Mouse (Mus musculus) liver, embryonic 12.5 days (tissue): ENCODE measurements around the gene Prelid1. TPM values are rescaled to one million over a fixed set of nuclear protein-coding genes. Genes with fewer than 3 reads are reported as not detected.

Source experiments
- ATAC-seq: fragments of 200-750 bp; cut with Nextera tagmentation; 2 replicates; pipeline ENCODE4 v1.8.0; 2017; ENCODE audit warnings: moderate number of reproducible peaks, mild to moderate bottlenecking, moderate library complexity
- H3K27ac ChIP-seq: fragments of 300-500 bp; sonication (generic); 2 replicates; pipeline ENCODE4 v1.5.1; 2016; ENCODE audit warnings: mild to moderate bottlenecking
- H3K27me3 ChIP-seq: fragments of 300-500 bp; sonication (generic); replicated peaks from 2 replicates; pipeline ENCODE4 v1.6.1; 2016; ENCODE audit warnings: mild to moderate bottlenecking, moderate library complexity
- H3K36me3 ChIP-seq: fragments of 300-500 bp; sonication (generic); 2 replicates; pipeline ENCODE4 v1.6.1; 2016; ENCODE audit warnings: mild to moderate bottlenecking, moderate library complexity
- H3K4me1 ChIP-seq: fragments of 300-500 bp; sonication (generic); 2 replicates; pipeline ENCODE4 v1.6.1; 2016
- H3K4me2 ChIP-seq: fragments of 300-500 bp; sonication (generic); 2 replicates; pipeline ENCODE4 v1.6.1; 2016; ENCODE audit warnings: mild to moderate bottlenecking, moderate library complexity
- H3K4me3 ChIP-seq: fragments of 300-500 bp; sonication (generic); 2 replicates; pipeline ENCODE4 v1.5.1; 2016; ENCODE audit warnings: mild to moderate bottlenecking, moderate library complexity
- H3K9ac ChIP-seq: fragments of 300-500 bp; sonication (generic); 2 replicates; pipeline ENCODE4 v1.6.1; 2016; ENCODE audit warnings: mild to moderate bottlenecking, moderate library complexity
- H3K9me3 ChIP-seq: fragments of 300-500 bp; sonication (generic); replicated peaks from 2 replicates; pipeline ENCODE4 v1.6.1; 2016; ENCODE audit warnings: mild to moderate bottlenecking, moderate library complexity
- WGBS: fragments of 180-500 bp; shearing (Covaris S2); methylation state at CpG from one replicate; pipeline ENCODE4 v1.1.7; 2016; ENCODE audit not compliant: insufficient replicate concordance; 5-methylcytosine and 5-hydroxymethylcytosine counted together
- polyA plus RNA-seq: library from polyadenylated mRNA; unstranded; fragments of >200 nt; fragmentation: Nextera tagmentation; extraction: Ambion mirVana; gene quantifications from 2 replicates; pipeline ENCODE4 v1.2.1, GENCODE M21; 2016

The Prelid1 gene
- polyA plus RNA-seq, 1 experiment from 2014 or later: 318 TPM

- Histone ChIP-seq H3K9me3 (no peaks in the 10 kb centered on the region), H3K27ac (no peak overlapping the region), H3K4me1 (peaks cover 38% of the 10 kb centered on the region), H3K27me3 (peaks cover 25% of the 10 kb centered on the region), H3K4me2 (peak overlapping the region; percentile 69), H3K36me3 (no peaks in the 10 kb centered on the region), H3K4me3 (peak overlapping the region; percentile 44), H3K9ac (peak overlapping the region; percentile 47)
- 0 out of 2 replicates have a peak, but pooled peaks have one; percentile 7 for ATAC-seq
- WGBS: 33% methylated on average over 3 of the region's 3 CpGs
Observed at GRCm38 (mm10) chr13:55370234-55370633, 49.9 kb downstream of the Prelid1 start.

GRCm38 (mm10) chr13:55371007-55371681, 50.8 kb downstream of the Prelid1 start:
- H3K27me3 ChIP-seq: peaks cover 30% of the 10 kb centered on the region
- H3K4me3 ChIP-seq: no peak overlapping the region
- no peaks in the 10 kb centered on the region for H3K36me3 ChIP-seq
- peak overlapping the region; percentile 69; the same call in 1 of the 2 replicates for H3K4me2 ChIP-seq
- 55% methylated on average over 8 of the region's 8 CpGs for WGBS
- H3K9ac ChIP-seq: no peak overlapping the region
- no peaks in the 10 kb centered on the region for H3K9me3 ChIP-seq
- peaks cover 38% of the 10 kb centered on the region for H3K4me1 ChIP-seq
- ATAC-seq: no peak
- H3K27ac ChIP-seq: no peak overlapping the region

GRCm38 (mm10) chr13:55371740-55372139, 51.4 kb downstream of the Prelid1 start:
- H3K36me3 ChIP-seq: no peaks in the 10 kb centered on the region
- no peak for ATAC-seq
- no peaks in the 10 kb centered on the region for H3K9me3 ChIP-seq
- peaks cover 37% of the 10 kb centered on the region for H3K4me1 ChIP-seq
- no peak overlapping the region for H3K4me3 ChIP-seq
- peaks cover 30% of the 10 kb centered on the region for H3K27me3 ChIP-seq
- no peak overlapping the region for H3K27ac ChIP-seq
- 47% methylated on average over 4 of the region's 5 CpGs for WGBS
- no peak overlapping the region for H3K9ac ChIP-seq
- no peak overlapping the region for H3K4me2 ChIP-seq

- Histone ChIP-seq H3K4me1 (peaks cover 19% of the 10 kb centered on the region), H3K9ac (no peak overlapping the region), H3K27me3 (peaks cover 45% of the 10 kb centered on the region), H3K27ac (no peak overlapping the region), H3K4me3 (no peak overlapping the region), H3K9me3 (no peaks in the 10 kb centered on the region), H3K4me2 (no peak overlapping the region), H3K36me3 (no peaks in the 10 kb centered on the region)
- ATAC-seq: no peak
- WGBS: 54% methylated on average over 6 of the region's 6 CpGs
Observed at GRCm38 (mm10) chr13:55374206-55374924, 54.1 kb downstream of the Prelid1 start.

Other genes starting within 250 kb of the Prelid1 start
- gene Uimc1, start 220.2 kb upstream of the Prelid1 start, polyA plus RNA-seq: 18.4 TPM in 2 replicates
- gene Zfp346, start 215.2 kb upstream of the Prelid1 start, polyA plus RNA-seq: 10.6 and 11.4 TPM in 2 replicates
- not detected in 2 replicates for gene Gm17617, start 187.0 kb upstream of the Prelid1 start, polyA plus RNA-seq
- 5.0 and 5.7 TPM in 2 replicates for gene Fgfr4, start 167.9 kb upstream of the Prelid1 start, polyA plus RNA-seq
- 27.1 and 27.5 TPM in 2 replicates for gene Nsd1, start 110.7 kb upstream of the Prelid1 start, polyA plus RNA-seq
- gene Rab24, start 1.4 kb downstream of the Prelid1 start, polyA plus RNA-seq: 57.6 and 64.1 TPM in 2 replicates
- 18.5 and 19.7 TPM in 2 replicates for gene Mxd3, start 9.3 kb downstream of the Prelid1 start, polyA plus RNA-seq
- gene Lman2, start 42.3 kb downstream of the Prelid1 start, polyA plus RNA-seq: 85.4 and 87.9 TPM in 2 replicates
- 1.9 and 2.5 TPM in 2 replicates for gene Rgs14, start 49.2 kb downstream of the Prelid1 start, polyA plus RNA-seq
- gene Slc34a1, start 77.7 kb downstream of the Prelid1 start, polyA plus RNA-seq: not detected in 2 replicates
- gene Pfn3, start 94.7 kb downstream of the Prelid1 start, polyA plus RNA-seq: not detected in 2 replicates
- 55.9 and 57.0 TPM in 2 replicates for gene F12, start 106.3 kb downstream of the Prelid1 start, polyA plus RNA-seq
- gene Grk6, start 124.6 kb downstream of the Prelid1 start, polyA plus RNA-seq: 44.1 and 44.6 TPM in 2 replicates
- not detected in 2 replicates for gene Prr7, start 143.8 kb downstream of the Prelid1 start, polyA plus RNA-seq
- 24.2 and 27.0 TPM in 2 replicates for gene Dbn1, start 167.6 kb downstream of the Prelid1 start, polyA plus RNA-seq
- gene Pdlim7, start 193.2 kb downstream of the Prelid1 start, polyA plus RNA-seq: 44.3 and 45.2 TPM in 2 replicates
- gene Dok3, start 208.8 kb downstream of the Prelid1 start, polyA plus RNA-seq: 3.4 and 4.4 TPM in 2 replicates
- 40.2 and 42.0 TPM in 2 replicates for gene Ddx41, start 216.2 kb downstream of the Prelid1 start, polyA plus RNA-seq